Mouse (Mus musculus) thymus, adult 2 months (tissue): ENCODE results near the gene Mmp27.

ENCODE experiments used
- CTCF ChIP-seq: fragments of 200-500 bp; IDR thresholded peaks from 2 replicates; pipeline ENCODE4 v1.5.1; 2012; ENCODE audit warnings: mild to moderate bottlenecking, control low read depth, low read length, moderate library complexity, borderline replicate concordance; ENCODE audit not compliant: control insufficient read depth, poor library complexity, insufficient read depth; ENCODE audit errors: extremely low read depth
- POLR2A ChIP-seq: fragments of 200-500 bp; IDR thresholded peaks from 2 replicates; pipeline ENCODE4 v1.6.1; 2012; ENCODE audit warnings: mild to moderate bottlenecking, low read length, control low read depth, moderate library complexity; ENCODE audit not compliant: control insufficient read depth, poor library complexity, insufficient read depth; ENCODE audit errors: extremely low read depth

- TF ChIP-seq POLR2A (no peak), CTCF (no peak)
These were observed 22.1 kb downstream of the Mmp27 start for GRCm38 (mm10) chr9:7593272-7593812.
